Mouse (Mus musculus) intestine, embryonic 14.5 days (tissue): ENCODE results near the gene Ifitm6. TPM values are rescaled to one million over a fixed set of nuclear protein-coding genes. Genes with fewer than 3 reads are reported as not detected.

Experiments
- ATAC-seq: fragments of 200-750 bp; cut with Nextera tagmentation; replicated peaks from 2 replicates; pipeline ENCODE4 v1.8.0; 2017; ENCODE audit warnings: low read depth, moderate number of reproducible peaks, moderate TSS enrichment, moderate library complexity; ENCODE audit not compliant: low FRiP score, low TSS enrichment
- DNase-seq: peaks from one replicate; pipeline ENCODE4 v3.0.0-alpha.2; 2018; ENCODE audit warnings: low spot score
- H3K27ac ChIP-seq: fragments of 300-500 bp; sonication (generic); 2 replicates; pipeline ENCODE4 v1.5.1; 2014; ENCODE audit warnings: low read depth, mild to moderate bottlenecking, control low read depth
- H3K27me3 ChIP-seq: fragments of 300-500 bp; sonication (generic); replicated peaks from 2 replicates; pipeline ENCODE4 v1.6.1; 2014; ENCODE audit warnings: low read length, control low read depth; ENCODE audit not compliant: control insufficient read depth, insufficient read depth
- H3K36me3 ChIP-seq: fragments of 300-500 bp; sonication (generic); 2 replicates; pipeline ENCODE4 v1.6.1; 2014; ENCODE audit warnings: low read length, control low read depth; ENCODE audit not compliant: control insufficient read depth, insufficient read depth
- H3K4me1 ChIP-seq: fragments of 300-500 bp; sonication (generic); replicated peaks from 2 replicates; pipeline ENCODE4 v1.6.1; 2014; ENCODE audit warnings: low read length, control low read depth, mixed read lengths; ENCODE audit not compliant: control insufficient read depth, insufficient read depth
- H3K4me2 ChIP-seq: fragments of 300-500 bp; sonication (generic); 2 replicates; pipeline ENCODE4 v1.6.1; 2014; ENCODE audit warnings: low read length
- H3K4me3 ChIP-seq: fragments of 300-500 bp; sonication (generic); 2 replicates; pipeline ENCODE4 v1.5.1; 2014; ENCODE audit warnings: low read depth, low read length, control low read depth, mixed read lengths
- H3K9ac ChIP-seq: fragments of 300-500 bp; sonication (generic); 2 replicates; pipeline ENCODE4 v1.6.1; 2014; ENCODE audit warnings: mild to moderate bottlenecking, low read length
- H3K9me3 ChIP-seq: fragments of 300-500 bp; sonication (generic); 2 replicates; pipeline ENCODE4 v1.6.1; 2016; ENCODE audit warnings: low read length, control low read depth; ENCODE audit not compliant: control insufficient read depth
- WGBS: fragments of 180-500 bp; shearing (Covaris S2); extraction: QIAGEN DNeasy Blood & Tissue Kit; methylation state at CpG from one replicate; pipeline ENCODE4 v1.1.7; 2014; 5-methylcytosine and 5-hydroxymethylcytosine counted together
- polyA plus RNA-seq: library from polyadenylated mRNA; unstranded; fragments of >200 nt; fragmentation: Nextera tagmentation; extraction: Ambion mirVana; gene quantifications from 2 replicates; pipeline ENCODE4 v1.2.1, GENCODE M21; 2014

The Ifitm6 gene
- polyA plus RNA-seq, 1 experiment from 2014 or later: 1.2 TPM

DNA sequence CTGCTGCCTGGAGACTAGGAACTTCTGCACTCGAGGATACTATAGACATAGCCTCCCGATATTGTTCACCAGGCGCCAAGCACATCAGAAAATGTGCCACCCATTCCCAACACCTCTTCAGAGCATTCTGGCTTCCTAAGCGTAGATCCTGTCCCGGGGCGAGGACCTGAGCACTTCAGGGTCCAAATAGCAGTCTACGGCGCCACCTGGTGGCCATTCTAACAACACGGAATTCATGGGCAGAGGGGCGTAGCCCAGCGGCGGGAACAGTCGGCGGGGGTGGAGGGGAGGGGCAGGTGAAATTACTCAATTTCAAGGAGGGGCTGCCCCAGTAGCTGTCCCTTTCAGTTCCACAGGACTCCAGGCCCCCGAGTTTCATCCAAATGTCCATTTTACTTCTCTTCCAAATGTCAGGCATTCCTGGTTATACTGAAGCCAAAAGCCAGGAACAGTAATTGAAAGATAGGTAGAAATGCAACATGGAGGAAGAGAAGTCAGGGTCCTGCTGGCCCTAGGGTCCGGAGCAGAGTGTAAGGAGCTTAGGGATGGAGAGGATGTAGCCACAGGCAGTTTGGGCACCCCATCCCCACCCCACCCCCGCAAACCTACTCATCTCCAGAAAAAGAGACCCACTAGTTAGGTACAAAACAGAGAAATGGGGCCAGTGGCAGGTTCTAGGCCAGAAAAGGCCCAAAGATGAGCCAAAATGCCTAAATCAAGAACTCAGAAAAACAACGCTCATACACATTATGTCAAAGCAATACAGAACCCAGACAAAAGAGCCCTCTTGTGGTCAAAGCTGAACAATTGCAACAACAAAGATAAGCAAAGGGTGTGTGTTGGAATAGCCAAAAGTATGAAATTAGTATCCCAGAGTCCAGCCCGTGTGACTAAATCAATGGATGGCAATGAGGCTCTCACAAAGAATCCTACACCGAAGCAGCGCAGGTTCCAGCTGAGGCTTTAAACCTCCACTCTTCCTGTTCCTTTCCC is 30.8 kb upstream of the Ifitm6 start:
- Histone ChIP-seq H3K9me3 (no peaks in the 10 kb centered on the region), H3K36me3 (no peaks in the 10 kb centered on the region), H3K9ac (peak overlapping the region; percentile 27; the same call in 1 of the 2 replicates), H3K27ac (peak overlapping the region; percentile 91), H3K4me1 (peaks cover 11% of the 10 kb centered on the region), H3K4me3 (peak overlapping the region; percentile 25), H3K4me2 (peak overlapping the region; percentile 71), H3K27me3 (no peaks in the 10 kb centered on the region)
- ATAC-seq (peak; percentile 92), DNase-seq (peak; percentile 94)
- WGBS: 11% methylated on average over 21 of the region's 21 CpGs

DNA sequence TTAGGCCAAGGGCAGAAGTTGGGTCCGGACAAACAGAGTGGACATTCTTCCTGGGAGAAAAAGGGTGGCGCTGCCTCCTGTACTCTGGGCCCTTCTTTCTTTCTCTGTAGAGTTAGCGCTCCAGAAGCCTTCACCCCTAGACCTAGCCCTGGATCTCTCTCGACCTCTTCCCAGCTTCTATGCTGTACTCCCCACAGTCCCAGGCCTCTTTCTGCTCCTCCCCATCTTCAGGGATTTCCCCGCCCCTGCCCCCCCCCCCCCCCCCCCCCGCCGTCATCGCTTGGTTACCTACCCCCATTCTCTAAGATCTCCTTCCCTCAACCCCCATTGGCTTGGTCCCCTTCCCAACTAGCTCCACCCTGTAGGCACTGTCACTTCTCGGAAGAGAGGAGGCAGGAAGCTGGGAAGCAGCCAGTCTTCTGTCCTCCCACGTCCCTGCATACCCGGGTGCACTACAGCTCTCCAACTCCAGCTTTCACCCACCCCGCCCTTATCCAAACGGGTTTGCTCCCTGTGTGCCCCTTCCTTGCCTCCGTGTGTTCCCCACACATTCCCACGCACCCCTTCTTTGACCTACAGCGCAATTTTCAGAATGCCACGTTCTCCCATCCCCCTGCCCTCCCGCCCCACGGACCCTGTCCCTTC is 30.0 kb upstream of the Ifitm6 start:
- ATAC-seq (peak; percentile 83), DNase-seq (peak; percentile 80)
- no peaks in the 10 kb centered on the region for H3K36me3 ChIP-seq
- peak overlapping the region; percentile 91 for H3K27ac ChIP-seq
- no peaks in the 10 kb centered on the region for H3K27me3 ChIP-seq
- peaks cover 18% of the 10 kb centered on the region for H3K4me1 ChIP-seq
- WGBS: 8% methylated on average over 14 of the region's 19 CpGs
- peak overlapping the region; percentile 71 for H3K4me2 ChIP-seq
- H3K9me3 ChIP-seq: no peaks in the 10 kb centered on the region
- H3K4me3 ChIP-seq: peak overlapping the region; percentile 25
- peak overlapping the region; percentile 27; the same call in 1 of the 2 replicates for H3K9ac ChIP-seq

- Histone ChIP-seq H3K4me2 (peak overlapping the region; percentile 28), H3K36me3 (no peaks in the 10 kb centered on the region), H3K9me3 (no peaks in the 10 kb centered on the region), H3K9ac (no peak overlapping the region), H3K4me3 (no peak overlapping the region), H3K27ac (peak overlapping the region; percentile 91), H3K27me3 (no peaks in the 10 kb centered on the region), H3K4me1 (peaks cover 22% of the 10 kb centered on the region)
- WGBS: 60% methylated on average over 6 of the region's 6 CpGs
- DNase-seq (peak; percentile 56), ATAC-seq (no peak)
These were observed 29.3 kb upstream of the Ifitm6 start for GRCm38 (mm10) chr7:141046931-141047580.

- Histone ChIP-seq H3K4me2 (no peak overlapping the region), H3K36me3 (no peaks in the 10 kb centered on the region), H3K4me3 (no peak overlapping the region), H3K27me3 (no peaks in the 10 kb centered on the region), H3K4me1 (peaks cover 19% of the 10 kb centered on the region), H3K9ac (no peak overlapping the region), H3K27ac (peak overlapping the region; percentile 59; the same call in 1 of the 2 replicates), H3K9me3 (no peaks in the 10 kb centered on the region)
- DNase-seq: no peak
- no peak for ATAC-seq
- WGBS: 31% methylated on average over 4 of the region's 4 CpGs
These were observed 24.8 kb upstream of the Ifitm6 start for GRCm38 (mm10) chr7:141042539-141042938.

DNA sequence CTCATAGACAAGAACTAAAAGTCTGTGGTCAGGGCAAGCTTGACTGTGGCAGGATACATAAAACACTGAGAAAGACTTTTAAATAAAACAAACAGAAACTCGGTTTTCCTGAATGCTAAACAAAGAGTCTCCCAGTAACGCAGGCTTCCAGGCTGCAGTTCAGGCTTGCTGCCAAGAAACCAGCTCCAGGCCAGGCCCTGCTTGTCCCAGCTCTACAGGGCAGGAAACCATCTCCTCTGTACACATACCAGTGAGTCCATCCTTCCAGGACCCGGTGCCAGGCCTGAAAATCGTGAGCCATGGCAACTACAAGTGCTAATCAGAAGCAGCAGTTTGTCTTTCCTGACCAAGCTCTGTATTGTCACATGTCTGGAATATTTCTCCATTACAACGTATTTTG is 23.9 kb upstream of the Ifitm6 start:
- WGBS: 8% methylated on average over 5 of the region's 5 CpGs
- no peak overlapping the region for H3K9ac ChIP-seq
- H3K4me3 ChIP-seq: no peak overlapping the region
- peaks cover 14% of the 10 kb centered on the region for H3K4me1 ChIP-seq
- peak; percentile 79 for DNase-seq
- ATAC-seq: peak; percentile 70
- peak overlapping the region; percentile 97 for H3K27ac ChIP-seq
- H3K27me3 ChIP-seq: no peaks in the 10 kb centered on the region
- no peaks in the 10 kb centered on the region for H3K36me3 ChIP-seq
- H3K9me3 ChIP-seq: no peaks in the 10 kb centered on the region
- no peak overlapping the region for H3K4me2 ChIP-seq

- peak overlapping the region; percentile 29; the same call in 1 of the 2 replicates for H3K4me2 ChIP-seq
- H3K9ac ChIP-seq: peak overlapping the region; percentile 27; the same call in 1 of the 2 replicates
- H3K27ac ChIP-seq: peak overlapping the region; percentile 97
- H3K4me3 ChIP-seq: no peak overlapping the region
- no peaks in the 10 kb centered on the region for H3K27me3 ChIP-seq
- peak; percentile 73 for DNase-seq
- peaks cover 14% of the 10 kb centered on the region for H3K4me1 ChIP-seq
- peak; percentile 32 for ATAC-seq
- 19% methylated on average over 6 of the region's 9 CpGs for WGBS
- no peaks in the 10 kb centered on the region for H3K9me3 ChIP-seq
- no peaks in the 10 kb centered on the region for H3K36me3 ChIP-seq
These were observed 23.3 kb upstream of the Ifitm6 start for GRCm38 (mm10) chr7:141040867-141041606.

- no peaks in the 10 kb centered on the region for H3K36me3 ChIP-seq
- ATAC-seq: no peak
- WGBS: 88% methylated on average over 4 of the region's 4 CpGs
These were observed 21.8 kb upstream of the Ifitm6 start for GRCm38 (mm10) chr7:141039386-141040107.

More at GRCm38 (mm10) chr7:141039386-141040107, 21.8 kb upstream of the Ifitm6 start:
- Histone ChIP-seq H3K4me3 (no peak overlapping the region), H3K4me1 (peaks cover 14% of the 10 kb centered on the region), H3K27ac (no peak overlapping the region), H3K9me3 (no peaks in the 10 kb centered on the region), H3K9ac (no peak overlapping the region), H3K4me2 (no peak overlapping the region), H3K27me3 (no peaks in the 10 kb centered on the region)
- DNase-seq: no peak
